Mouse (Mus musculus) cerebellum, adult 2 months (tissue): Measurements from ENCODE around the gene Nthl1.

Experiments
- CTCF ChIP-seq: fragments of 200-500 bp; IDR thresholded peaks from 2 replicates; pipeline ENCODE4 v1.5.1; 2011; ENCODE audit warnings: low read depth, mild to moderate bottlenecking, control low read depth, low read length, moderate library complexity, borderline replicate concordance; ENCODE audit not compliant: insufficient read depth
- POLR2A ChIP-seq: fragments of 200-500 bp; IDR thresholded peaks from 2 replicates; pipeline ENCODE4 v1.6.1; 2011; ENCODE audit warnings: low read length, control low read depth, borderline replicate concordance; ENCODE audit not compliant: insufficient read depth

- no peak for TF ChIP-seq POLR2A
- TF ChIP-seq CTCF, result no peak
Observed at GRCm38 (mm10) chr17:24632813-24633449, 451 bp downstream of the Nthl1 start.
